Mouse (Mus musculus) thymus, adult 18-20 months (tissue): ENCODE results near the gene Vil1.
"Not testable (repeated sequence)": the region's sequence is repeated elsewhere in the genome, so short reads cannot be mapped to it uniquely, and the experiment has no call there.

Source experiments
- DNase-seq, 2 experiments: peaks; one replicate each; pipeline ENCODE4 v3.0.0; 2022; ENCODE audit warnings: mixed read lengths in 2 of 2

Vil1 gene

GRCm38 (mm10) chr1:74387386-74387988 is 21.7 kb upstream of the Vil1 start:
- no peak for DNase-seq

- no peak for DNase-seq
These were observed 20.7 kb upstream of the Vil1 start for GRCm38 (mm10) chr1:74388398-74388920.

DNA sequence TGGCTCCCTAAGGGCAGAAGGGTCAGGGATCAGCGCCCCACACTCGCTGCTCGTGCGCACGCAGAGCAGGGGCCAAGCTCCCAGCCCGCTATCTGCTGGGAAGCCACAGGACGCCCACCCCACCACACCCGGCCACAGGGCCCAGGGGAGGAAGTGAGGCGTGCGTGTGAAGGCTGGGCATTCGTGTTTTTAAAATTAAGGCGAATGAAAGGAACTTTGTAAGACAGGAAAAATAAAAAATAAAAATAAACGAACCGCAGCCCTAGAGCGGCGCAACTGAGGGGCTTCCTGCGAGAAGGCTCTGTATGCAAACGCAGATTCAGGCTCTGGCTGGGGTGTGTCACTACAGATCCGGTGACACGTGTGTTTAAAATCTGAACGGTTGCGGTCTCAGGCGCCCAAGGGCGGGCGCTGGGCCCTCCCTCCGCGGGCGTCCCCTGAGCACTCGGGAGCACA is 19.3 kb upstream of the Vil1 start:
- DNase-seq, result peak; percentile 56 to 68

GRCm38 (mm10) chr1:74390287-74390906 is 18.8 kb upstream of the Vil1 start:
- peak; percentile 43 to 58 for DNase-seq

GRCm38 (mm10) chr1:74390924-74391748 is 18.0 kb upstream of the Vil1 start, which contains the start of gene Ctdsp1:
TSS of gene Ctdsp1 (plus strand) at chr1:74391509.
- DNase-seq, result peak; percentile 91 to 94

GRCm38 (mm10) chr1:74391844-74392441 is 17.2 kb upstream of the Vil1 start:
- peak; percentile 76 to 77 for DNase-seq

DNA sequence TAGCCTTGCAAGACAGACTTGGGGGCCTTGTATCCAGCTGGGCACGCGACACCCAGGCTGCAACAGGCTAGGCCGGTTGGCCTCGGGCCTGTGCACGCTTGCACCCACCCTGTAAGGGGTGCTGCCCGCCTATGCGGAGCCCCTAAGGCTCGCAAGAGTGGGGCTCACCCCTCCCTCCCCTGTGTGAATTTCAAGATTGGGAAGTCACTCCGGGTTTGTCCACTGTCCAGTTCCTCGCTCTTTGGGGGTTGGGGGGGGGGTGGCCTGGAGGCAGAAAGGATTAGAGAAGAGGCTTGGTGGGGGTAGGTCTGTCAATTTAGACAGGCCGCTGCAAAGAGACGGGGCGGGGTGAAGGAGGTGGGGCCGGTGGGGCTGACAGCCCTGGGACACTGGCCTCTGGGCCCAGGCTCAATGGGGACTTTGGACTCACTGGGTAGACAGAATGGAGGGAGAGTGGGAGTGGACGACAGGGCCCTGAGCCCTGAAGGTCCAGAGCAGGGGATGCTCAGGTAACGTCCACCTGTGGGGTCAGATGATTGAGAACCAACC is 16.7 kb upstream of the Vil1 start:
- DNase-seq, result no peak

DNA sequence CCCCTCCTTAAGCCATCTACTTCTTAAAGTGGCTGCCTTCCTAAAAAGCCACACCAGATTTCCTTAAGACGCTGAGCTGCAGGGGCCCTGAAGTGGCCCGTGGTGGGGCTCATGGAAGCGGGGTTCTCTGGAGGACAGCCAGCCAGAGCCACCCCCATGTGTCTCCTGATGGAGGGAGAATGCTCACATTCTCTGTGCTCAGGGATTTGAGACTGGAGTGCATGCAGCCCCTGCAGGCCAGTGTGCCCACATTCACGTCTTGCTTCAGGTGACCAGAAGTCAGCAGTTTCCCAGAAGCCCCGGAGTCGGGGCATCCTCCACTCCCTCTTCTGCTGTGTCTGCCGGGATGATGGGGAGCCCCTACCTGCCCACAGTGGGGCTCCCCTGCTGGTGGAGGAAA is 16.2 kb upstream of the Vil1 start:
- no peak for DNase-seq

- no peak for DNase-seq
These were observed 15.5 kb upstream of the Vil1 start for GRCm38 (mm10) chr1:74393697-74394096.

- DNase-seq, result no peak
These were observed 14.9 kb upstream of the Vil1 start for GRCm38 (mm10) chr1:74394311-74394710.

- no peak for DNase-seq
These were observed 14.3 kb upstream of the Vil1 start for GRCm38 (mm10) chr1:74394858-74395257.

- no peak for DNase-seq
These were observed 13.9 kb upstream of the Vil1 start for GRCm38 (mm10) chr1:74395290-74395689.

DNA sequence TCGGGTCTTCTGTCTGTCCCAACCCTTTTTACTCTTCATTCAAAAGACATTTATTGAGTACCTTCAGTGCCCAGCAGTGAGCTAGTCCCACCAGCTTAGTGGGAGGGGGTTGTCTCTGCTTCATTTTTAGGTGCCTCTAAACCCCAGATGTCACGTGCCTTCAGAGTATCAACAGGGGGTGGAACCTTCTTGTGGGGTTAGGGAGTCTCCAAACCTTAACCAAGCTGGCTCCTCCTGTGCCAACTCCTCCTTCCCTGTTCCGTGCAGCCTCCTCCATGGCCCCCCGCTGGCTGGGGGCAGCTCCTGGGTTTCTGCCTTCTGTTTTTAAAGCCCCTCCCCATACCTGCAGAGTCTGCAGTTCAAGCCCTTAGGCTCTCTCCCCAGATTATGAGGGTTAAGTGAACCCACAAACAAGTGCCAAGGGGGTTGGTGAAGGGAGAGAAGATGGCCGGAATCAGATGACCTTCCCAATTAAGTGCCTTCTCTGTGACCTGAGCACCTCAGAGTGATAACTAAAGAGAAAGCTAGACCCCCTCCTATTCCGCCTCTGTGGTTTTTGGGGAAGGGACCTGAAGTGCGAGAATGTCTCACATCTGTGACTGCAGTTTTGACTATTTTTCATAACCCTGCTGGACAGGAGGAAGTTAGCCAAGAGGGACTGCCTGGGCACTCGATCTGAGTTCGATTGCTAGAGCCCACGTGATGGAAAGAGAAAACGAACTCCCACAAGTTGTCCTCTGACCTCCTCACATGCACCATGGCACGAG is 12.5 kb upstream of the Vil1 start:
- not testable (repeated sequence) for DNase-seq

DNA sequence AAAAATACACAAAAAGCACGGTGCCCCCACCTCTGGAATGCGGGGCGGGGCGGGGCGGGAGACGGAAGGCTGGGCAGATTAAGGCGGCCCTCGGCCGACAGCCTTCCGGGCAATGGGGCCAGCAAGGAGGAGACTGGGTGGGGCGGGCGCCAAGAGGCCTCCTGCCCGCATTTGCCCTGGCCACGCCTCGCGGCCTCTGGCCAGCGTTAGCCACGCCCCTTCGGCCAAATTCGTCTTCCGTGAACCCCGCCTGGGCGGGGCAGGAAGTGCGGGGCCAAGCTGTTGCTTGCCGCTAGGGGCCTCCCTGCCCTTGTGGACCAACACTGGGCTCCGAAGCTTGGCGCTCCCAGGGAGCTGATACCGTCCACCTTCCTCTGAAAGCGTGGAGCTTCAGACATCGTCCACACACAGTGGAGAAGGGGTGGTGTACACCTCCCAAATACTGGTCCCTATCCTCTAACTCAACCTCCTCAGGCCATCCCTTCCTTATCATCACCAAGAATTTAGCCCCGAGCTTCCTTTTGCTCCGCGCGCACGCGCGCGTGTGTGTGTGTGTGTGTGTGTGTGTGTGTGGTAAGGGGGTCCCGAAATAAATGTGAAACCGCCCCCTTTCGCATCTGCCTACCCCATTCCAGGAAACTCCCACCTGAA is 11.8 kb upstream of the Vil1 start:
- peak; percentile 82 to 86 for DNase-seq

DNA sequence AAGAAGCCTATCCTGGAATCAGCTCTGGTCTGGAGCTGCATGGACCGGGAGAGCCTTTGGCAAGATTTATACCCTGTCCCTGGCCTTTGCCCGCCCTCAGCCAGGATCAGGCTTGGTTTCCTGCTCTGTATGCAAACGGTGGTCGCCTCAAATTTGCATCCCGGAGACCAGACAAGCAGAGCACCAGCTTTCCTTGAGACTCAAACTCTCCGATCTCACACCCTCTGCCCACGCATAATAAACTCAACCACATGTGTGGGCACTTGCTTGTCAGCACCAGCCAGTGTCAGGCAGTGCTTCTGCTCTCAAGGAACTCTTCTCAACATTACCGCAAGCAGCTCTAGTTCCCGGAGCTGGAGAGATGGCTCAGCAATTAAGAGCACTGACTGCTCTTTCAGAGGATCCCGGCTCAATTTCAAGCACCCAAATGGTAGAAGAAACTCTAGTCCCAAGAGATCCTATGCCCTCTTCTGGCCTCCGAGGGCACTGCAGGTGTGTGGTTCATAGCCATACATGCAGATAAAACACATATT is 11.2 kb upstream of the Vil1 start:
- DNase-seq, result peak in 1 of 2 experiments; percentile 71

GRCm38 (mm10) chr1:74400531-74400930 is 8.6 kb upstream of the Vil1 start:
- DNase-seq, result no peak

- no peak for DNase-seq
These were observed 8.0 kb upstream of the Vil1 start for GRCm38 (mm10) chr1:74401015-74401702.

DNA sequence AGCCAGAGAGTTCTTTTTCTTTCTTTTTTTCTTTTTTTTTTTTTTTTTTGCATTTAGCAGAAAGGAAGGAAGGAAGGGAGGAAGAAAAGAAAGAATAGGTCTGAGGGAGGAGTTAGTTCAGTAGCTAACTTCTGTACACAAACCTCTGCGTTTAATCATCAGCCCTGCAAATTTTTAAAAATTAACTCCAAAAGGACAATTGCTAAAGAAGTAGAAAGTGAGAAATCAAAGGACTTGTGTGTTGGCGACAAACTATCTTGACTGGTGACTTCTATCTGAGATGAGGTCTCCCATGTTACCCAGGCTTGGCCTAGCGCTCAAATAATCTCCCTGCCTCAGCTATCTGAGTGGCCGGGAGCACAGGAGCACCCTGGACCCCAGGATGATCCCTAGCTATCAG is 5.0 kb upstream of the Vil1 start:
- no peak for DNase-seq

DNA sequence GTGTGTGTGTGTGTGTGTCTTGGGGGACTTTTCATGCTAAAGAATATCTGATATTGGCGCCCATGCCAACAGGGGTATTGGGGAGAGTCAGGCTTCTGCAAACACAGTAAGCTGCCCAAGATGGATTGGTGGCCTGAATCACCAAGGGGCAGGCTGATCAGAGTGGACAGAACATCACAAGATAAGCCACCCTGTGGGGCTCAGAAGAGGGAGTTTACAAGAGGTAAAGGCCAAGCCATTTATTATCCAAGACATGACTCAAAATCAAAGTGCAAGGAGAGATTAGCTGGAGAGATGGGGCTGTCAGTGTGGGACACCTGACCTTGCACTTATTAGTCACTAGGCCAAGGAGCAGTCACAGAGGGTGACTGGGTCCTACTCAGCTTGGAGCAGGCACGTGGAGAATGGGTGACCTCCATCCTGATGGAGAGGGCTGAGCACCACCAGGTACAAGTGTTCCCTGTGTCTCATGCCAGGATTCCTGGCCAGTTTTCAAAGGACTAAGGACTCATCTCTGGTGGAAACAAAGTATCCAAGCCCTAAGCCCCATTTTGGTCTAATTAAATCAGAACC is 2.7 kb downstream of the Vil1 start:
- DNase-seq, result no peak

- no peak for DNase-seq
These were observed 3.5 kb downstream of the Vil1 start for GRCm38 (mm10) chr1:74412711-74413110.
